Mouse (Mus musculus) lung, embryonic 16.5 days (tissue): ENCODE results near the gene Hcls1. TPM values are rescaled to one million over a fixed set of nuclear protein-coding genes. Genes with fewer than 3 reads are reported as not detected.
A peak's percentile ranks its signal among the peaks of the same experiment; 100 is the strongest.

Experiments used
- ATAC-seq: fragments of 200-750 bp; cut with Nextera tagmentation; 2 replicates; pipeline ENCODE4 v1.8.0; 2017; ENCODE audit warnings: low read depth, mild to moderate bottlenecking, moderate library complexity
- H3K27ac ChIP-seq: fragments of 300-500 bp; sonication (generic); 2 replicates; pipeline ENCODE4 v1.5.1; 2014; ENCODE audit warnings: mild to moderate bottlenecking, control low read depth, low read length
- H3K27me3 ChIP-seq: fragments of 300-500 bp; sonication (generic); 2 replicates; pipeline ENCODE4 v1.6.1; 2014; ENCODE audit warnings: low read depth, low read length, mixed read lengths; ENCODE audit not compliant: control insufficient read depth, insufficient read depth
- H3K36me3 ChIP-seq: fragments of 300-500 bp; sonication (generic); 2 replicates; pipeline ENCODE4 v1.6.1; 2014; ENCODE audit warnings: low read length; ENCODE audit not compliant: control insufficient read depth, insufficient read depth
- H3K4me1 ChIP-seq: fragments of 300-500 bp; sonication (generic); replicated peaks from 2 replicates; pipeline ENCODE4 v1.6.1; 2014; ENCODE audit warnings: low read length, mixed read lengths; ENCODE audit not compliant: control insufficient read depth, insufficient read depth
- H3K4me2 ChIP-seq: fragments of 300-500 bp; sonication (generic); 2 replicates; pipeline ENCODE4 v1.6.1; 2014; ENCODE audit warnings: low read depth, low read length, control low read depth
- H3K4me3 ChIP-seq: fragments of 300-500 bp; sonication (generic); 2 replicates; pipeline ENCODE4 v1.5.1; 2014; ENCODE audit warnings: mild to moderate bottlenecking, low read length, control low read depth
- H3K9ac ChIP-seq: fragments of 300-500 bp; sonication (generic); 2 replicates; pipeline ENCODE4 v1.6.1; 2014; ENCODE audit warnings: low read length, control low read depth
- H3K9me3 ChIP-seq: fragments of 300-500 bp; sonication (generic); 2 replicates; pipeline ENCODE4 v1.6.1; 2016; ENCODE audit warnings: low read length; ENCODE audit not compliant: control insufficient read depth
- WGBS: fragments of 180-500 bp; shearing (Covaris S2); extraction: QIAGEN DNeasy Blood & Tissue Kit; methylation state at CpG from one replicate; pipeline ENCODE4 v1.1.7; 2014; 5-methylcytosine and 5-hydroxymethylcytosine counted together
- polyA plus RNA-seq: library from polyadenylated mRNA; unstranded; fragments of >200 nt; fragmentation: Nextera tagmentation; extraction: Ambion mirVana; gene quantifications from 2 replicates; pipeline ENCODE4 v1.2.1, GENCODE M21; 2015

Hcls1 gene
- polyA plus RNA-seq, 1 experiment from 2014 or later, result 7.0 TPM

- ATAC-seq, result no peak
- Histone ChIP-seq H3K36me3 (no peaks in the 10 kb centered on the region), H3K27me3 (no peaks in the 10 kb centered on the region), H3K9ac (no peak within 1 kb of the TSS), H3K9me3 (no peaks in the 10 kb centered on the region), H3K4me3 (no peak within 1 kb of the TSS), H3K4me1 (no peaks in the 10 kb centered on the region), H3K4me2 (no peak within 1 kb of the TSS), H3K27ac (no peak within 1 kb of the TSS)
- WGBS, result 47% methylated on average over 18 of the region's 18 CpGs
These were observed 55.3 kb downstream of the Hcls1 start, which contains the start of gene Fbxo40 for GRCm38 (mm10) chr16:36989999-36990625. Fbxo40 (minus strand) TSS chr16:36990467.

- no peak overlapping the region for H3K4me3 ChIP-seq
- H3K9ac ChIP-seq, result no peak overlapping the region
- no peaks in the 10 kb centered on the region for H3K36me3 ChIP-seq
- no peaks in the 10 kb centered on the region for H3K27me3 ChIP-seq
- H3K27ac ChIP-seq, result no peak overlapping the region
- no peak for ATAC-seq
- 69% methylated on average over 6 of the region's 6 CpGs for WGBS
- no peak overlapping the region for H3K4me2 ChIP-seq
- no peaks in the 10 kb centered on the region for H3K9me3 ChIP-seq
- no peaks in the 10 kb centered on the region for H3K4me1 ChIP-seq
These were observed 62.9 kb downstream of the Hcls1 start for GRCm38 (mm10) chr16:36997650-36998049.

- Histone ChIP-seq H3K36me3 (no peaks in the 10 kb centered on the region), H3K4me3 (no peak overlapping the region), H3K4me2 (no peak overlapping the region), H3K9me3 (no peaks in the 10 kb centered on the region), H3K9ac (no peak overlapping the region), H3K27me3 (no peaks in the 10 kb centered on the region), H3K27ac (no peak overlapping the region), H3K4me1 (no peaks in the 10 kb centered on the region)
- no peak for ATAC-seq
- WGBS, result 70% methylated on average over 9 of the region's 9 CpGs
These were observed 64.7 kb downstream of the Hcls1 start for GRCm38 (mm10) chr16:36999366-36999972.

- 55% methylated on average over 6 of the region's 6 CpGs for WGBS
- H3K27me3 ChIP-seq, result no peaks in the 10 kb centered on the region
These were observed 74.5 kb downstream of the Hcls1 start for GRCm38 (mm10) chr16:37009262-37009661.

GRCm38 (mm10) chr16:37010370-37010769 is 75.6 kb downstream of the Hcls1 start:
- no peaks in the 10 kb centered on the region for H3K9me3 ChIP-seq
- no peaks in the 10 kb centered on the region for H3K36me3 ChIP-seq
- H3K9ac ChIP-seq, result no peak overlapping the region
- no peaks in the 10 kb centered on the region for H3K27me3 ChIP-seq
- WGBS, result 45% methylated on average over 4 of the region's 4 CpGs
- no peak for ATAC-seq
- H3K27ac ChIP-seq, result no peak overlapping the region
- no peak overlapping the region for H3K4me2 ChIP-seq
- no peak overlapping the region for H3K4me3 ChIP-seq
- peaks cover 10% of the 10 kb centered on the region for H3K4me1 ChIP-seq

More at GRCm38 (mm10) chr16:37009262-37009661, 74.5 kb downstream of the Hcls1 start:
- no peak overlapping the region for H3K4me3 ChIP-seq
- no peaks in the 10 kb centered on the region for H3K9me3 ChIP-seq
- H3K27ac ChIP-seq, result no peak overlapping the region
- H3K9ac ChIP-seq, result no peak overlapping the region
- H3K36me3 ChIP-seq, result no peaks in the 10 kb centered on the region
- H3K4me2 ChIP-seq, result no peak overlapping the region
- no peak for ATAC-seq
- H3K4me1 ChIP-seq, result peaks cover 10% of the 10 kb centered on the region

- WGBS, result 3% methylated on average over 30 of the region's 30 CpGs
- Histone ChIP-seq H3K4me1 (peaks cover 10% of the 10 kb centered on the region), H3K27me3 (no peaks in the 10 kb centered on the region), H3K36me3 (no peaks in the 10 kb centered on the region), H3K4me2 (peak within 1 kb of the TSS; percentile 74), H3K9me3 (no peaks in the 10 kb centered on the region), H3K9ac (peak within 1 kb of the TSS; percentile 77), H3K27ac (no peak within 1 kb of the TSS), H3K4me3 (peak within 1 kb of the TSS; percentile 70)
- peak; percentile 99 for ATAC-seq
These were observed 76.5 kb downstream of the Hcls1 start, which contains the start of gene Polq for GRCm38 (mm10) chr16:37011061-37011921. Polq (plus strand) TSS chr16:37011786.

- no peaks in the 10 kb centered on the region for H3K36me3 ChIP-seq
- no peaks in the 10 kb centered on the region for H3K27me3 ChIP-seq
- H3K4me2 ChIP-seq, result peak overlapping the region; percentile 74
- peak; percentile 56 for ATAC-seq
- H3K4me3 ChIP-seq, result peak overlapping the region; percentile 70
- peaks cover 10% of the 10 kb centered on the region for H3K4me1 ChIP-seq
- H3K9ac ChIP-seq, result peak overlapping the region; percentile 77
- H3K27ac ChIP-seq, result no peak overlapping the region
- H3K9me3 ChIP-seq, result no peaks in the 10 kb centered on the region
- under 1% methylated on average over 26 of the region's 26 CpGs for WGBS
These were observed 77.1 kb downstream of the Hcls1 start for GRCm38 (mm10) chr16:37011922-37012289.

GRCm38 (mm10) chr16:37012336-37012735 is 77.6 kb downstream of the Hcls1 start:
- peak overlapping the region; percentile 77 for H3K9ac ChIP-seq
- H3K4me3 ChIP-seq, result peak overlapping the region; percentile 70
- peak overlapping the region; percentile 74 for H3K4me2 ChIP-seq
- peaks cover 10% of the 10 kb centered on the region for H3K4me1 ChIP-seq
- ATAC-seq, result no peak
- H3K36me3 ChIP-seq, result no peaks in the 10 kb centered on the region
- no peaks in the 10 kb centered on the region for H3K27me3 ChIP-seq
- H3K9me3 ChIP-seq, result no peaks in the 10 kb centered on the region
- 29% methylated on average over 5 of the region's 5 CpGs for WGBS
- no peak overlapping the region for H3K27ac ChIP-seq
